Mouse (Mus musculus) G1E (cell line): ENCODE measurements at regions not wholly inside any gene's neighbourhood (a gene's known extent, or its start where the extent isn't known, plus 50 kb on each side); places are given as distances from the start of the nearest gene placed in this dataset.

ENCODE experiments used
- CTCF ChIP-seq: IDR thresholded peaks from 2 replicates; pipeline ENCODE4 v1.5.1; 2012; ENCODE audit warnings: low read depth, low read length, inconsistent platforms, mixed read lengths
- GATA1 ChIP-seq: IDR thresholded peaks from 2 replicates; pipeline ENCODE4 v1.6.1; 2012; ENCODE audit warnings: borderline replicate concordance, low read length, inconsistent platforms, mixed read lengths

DNA sequence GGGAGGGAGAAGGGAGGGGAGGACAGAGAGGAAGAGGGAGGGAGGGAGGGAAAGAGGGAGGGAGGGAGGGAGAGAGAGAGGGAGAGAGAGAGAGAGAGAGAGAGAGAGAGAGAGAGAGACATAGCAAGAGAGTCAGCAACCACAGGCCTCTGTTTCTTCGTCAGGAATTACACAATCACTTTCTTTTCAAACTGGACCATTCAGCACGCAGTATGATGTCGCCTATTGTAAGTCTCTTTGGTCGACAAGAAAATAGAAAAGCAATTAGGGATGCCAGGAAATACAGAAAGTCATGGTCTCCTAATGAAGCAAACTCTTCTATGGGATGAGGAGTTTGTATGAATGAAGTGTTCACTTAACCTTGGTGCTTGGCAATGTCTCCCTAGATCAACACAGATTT, 73.1 kb downstream of the Tmem30b start:
- no peak for TF ChIP-seq CTCF
- no peak for TF ChIP-seq GATA1
